Mouse (Mus musculus) ES-Bruce4 (cell line): ENCODE data around the gene L3mbtl1.

Experiments
- CTCF ChIP-seq: IDR thresholded peaks from one replicate; pipeline ENCODE4 v1.8.1; 2011; ENCODE audit warnings: low read depth, low read length
- EP300 ChIP-seq: IDR thresholded peaks from 2 replicates; pipeline ENCODE4 v1.6.1; 2011; ENCODE audit warnings: low read depth, low read length; ENCODE audit not compliant: insufficient read depth

DNA sequence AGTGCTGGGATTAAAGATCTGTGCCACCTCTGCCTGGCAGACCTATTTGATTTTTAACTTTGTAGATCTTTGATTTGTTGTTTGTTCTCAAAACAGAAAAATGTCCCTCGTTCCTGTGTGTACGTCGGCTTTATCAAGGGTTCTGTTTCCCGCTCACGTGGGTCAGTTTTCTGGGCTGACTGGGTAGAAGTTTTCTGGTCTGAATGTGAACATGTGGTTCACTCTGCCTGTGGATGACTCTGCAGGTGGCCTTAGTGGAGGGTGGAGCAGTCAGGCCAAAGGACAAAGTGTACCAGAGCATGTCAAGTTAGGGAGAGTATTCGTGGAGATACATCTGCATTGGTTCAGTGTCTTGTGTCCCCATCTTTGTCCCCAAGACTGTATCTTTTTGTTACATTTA, 41.1 kb downstream of the L3mbtl1 start:
- TF ChIP-seq CTCF (no peak), EP300 (no peak)
